Mouse (Mus musculus) E14TG2a.4 (cell line): ENCODE data around the gene Zfp583.

Experiments used
- H3K27me3 ChIP-seq: 2 replicates; pipeline ENCODE4 v1.6.1; 2014; ENCODE audit warnings: low read length, control low read depth; ENCODE audit not compliant: insufficient read depth
- H3K36me3 ChIP-seq: 2 replicates; pipeline ENCODE4 v1.6.1; 2014; ENCODE audit warnings: low read length, control low read depth; ENCODE audit not compliant: insufficient read depth
- H3K4me1 ChIP-seq: replicated peaks from 2 replicates; pipeline ENCODE4 v1.6.1; 2014; ENCODE audit warnings: low read depth, low read length, control low read depth
- H3K4me3 ChIP-seq: replicated peaks from 2 replicates; pipeline ENCODE4 v1.5.1; 2014; ENCODE audit warnings: mild to moderate bottlenecking, low read length
- H3K9me3 ChIP-seq: 2 replicates; pipeline ENCODE4 v1.6.1; 2014; ENCODE audit warnings: low read length, control low read depth
- CTCF ChIP-seq: conservative IDR thresholded peaks from 2 replicates; pipeline ENCODE4 v1.5.1; 2014; ENCODE audit warnings: low read length
- NANOG ChIP-seq: IDR thresholded peaks from 2 replicates; pipeline ENCODE4 v1.6.1; 2014; ENCODE audit warnings: borderline replicate concordance, low read length, mixed read lengths
- POU5F1 ChIP-seq: IDR thresholded peaks from 2 replicates; pipeline ENCODE4 v1.6.1; 2014; ENCODE audit warnings: low read length, borderline replicate concordance

The Zfp583 gene

DNA sequence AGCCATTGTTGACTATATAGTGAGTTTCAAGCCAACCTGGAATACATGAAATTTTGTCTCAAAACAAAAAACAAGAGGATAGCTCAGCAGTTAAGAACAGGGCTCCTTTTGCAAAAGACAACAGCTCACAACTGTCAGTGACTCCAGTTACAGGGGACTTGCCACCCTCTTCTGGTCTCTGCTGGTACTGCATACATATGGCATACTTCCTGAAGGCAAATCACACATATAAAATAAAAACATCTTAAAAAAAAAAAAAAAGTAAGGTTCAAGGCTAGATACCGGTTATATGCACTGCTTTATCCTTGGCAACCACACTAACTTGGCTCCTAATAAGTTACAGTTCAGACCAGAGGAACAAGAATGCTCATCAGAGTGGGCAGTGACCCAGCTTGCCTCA, 48.3 kb downstream of the Zfp583 start:
- Histone ChIP-seq H3K4me1 (peaks cover 67% of the 10 kb centered on the region), H3K36me3 (no peaks in the 10 kb centered on the region), H3K27me3 (no peaks in the 10 kb centered on the region), H3K9me3 (no peaks in the 10 kb centered on the region), H3K4me3 (peak overlapping the region; percentile 77)
- TF ChIP-seq CTCF (peak; percentile 77), POU5F1 (no peak), NANOG (no peak)

DNA sequence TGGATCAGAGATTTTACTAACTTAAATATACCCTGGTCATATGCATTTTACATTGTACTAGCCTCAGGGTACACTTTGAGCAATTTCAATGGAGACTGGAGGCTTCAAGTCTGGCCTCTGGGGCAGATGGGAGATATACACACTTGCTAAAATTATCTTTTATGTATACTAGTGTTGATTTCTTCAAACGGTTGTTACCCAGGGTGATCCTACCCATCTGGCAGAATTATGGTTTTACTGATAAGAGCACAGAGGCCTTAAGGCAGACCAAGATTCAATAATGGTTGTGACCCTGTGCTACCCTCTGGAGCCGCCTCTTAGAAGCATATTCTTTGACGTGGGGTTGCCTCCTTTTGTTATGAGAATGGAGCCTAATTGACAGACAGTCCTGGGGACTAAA, 53.2 kb downstream of the Zfp583 start:
- Histone ChIP-seq H3K36me3 (peaks cover 10% of the 10 kb centered on the region; the same call in 1 of the 2 replicates), H3K27me3 (no peaks in the 10 kb centered on the region), H3K4me1 (peaks cover 46% of the 10 kb centered on the region), H3K4me3 (no peak overlapping the region), H3K9me3 (no peaks in the 10 kb centered on the region)
- TF ChIP-seq CTCF (no peak), NANOG (no peak), POU5F1 (no peak)

DNA sequence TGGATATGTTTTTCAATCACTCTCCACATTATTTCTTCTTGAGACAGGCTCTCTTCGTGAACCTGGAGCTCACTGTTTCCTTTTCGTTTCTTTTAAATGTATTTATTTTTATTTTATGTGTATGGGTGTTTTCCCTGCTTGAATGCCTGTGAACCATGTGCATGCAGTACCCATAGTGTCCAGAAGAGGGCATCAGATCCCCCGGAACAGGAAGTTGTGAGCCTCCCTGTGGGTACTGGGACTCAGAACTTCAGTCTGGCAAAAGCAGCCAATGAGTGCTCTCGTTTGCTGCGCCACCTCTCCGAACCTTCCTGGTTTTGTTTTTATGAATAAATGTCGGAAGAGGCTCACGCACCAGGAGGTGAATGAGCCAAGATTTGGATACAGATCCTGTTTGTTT, 65.4 kb downstream of the Zfp583 start:
- peaks cover 30% of the 10 kb centered on the region for H3K36me3 ChIP-seq
- peaks cover 9% of the 10 kb centered on the region for H3K9me3 ChIP-seq
- peak overlapping the region; percentile 50 for H3K4me3 ChIP-seq
- peak; percentile 97 for TF ChIP-seq CTCF
- no peak for TF ChIP-seq NANOG
- no peaks in the 10 kb centered on the region for H3K27me3 ChIP-seq
- H3K4me1 ChIP-seq: peaks cover 53% of the 10 kb centered on the region
